Mouse (Mus musculus) midbrain, embryonic 10.5 days (tissue): ENCODE measurements around the gene Baat. TPM values are rescaled to one million over a fixed set of nuclear protein-coding genes. Genes with fewer than 3 reads are reported as not detected.
A peak's percentile ranks its signal among the peaks of the same experiment; 100 is the strongest.
"Not testable (repeated sequence)": the region's sequence is repeated elsewhere in the genome, so short reads cannot be mapped to it uniquely, and the experiment has no call there.

Experiments
- DNase-seq: peaks from one replicate; pipeline ENCODE4 v3.0.0-alpha.2; 2017; ENCODE audit warnings: low spot score
- H3K27ac ChIP-seq: fragments of 300-500 bp; sonication (generic); replicated peaks from 2 replicates; pipeline ENCODE4 v1.5.1; 2016; ENCODE audit warnings: mild to moderate bottlenecking
- H3K27me3 ChIP-seq: fragments of 300-500 bp; sonication (generic); 2 replicates; pipeline ENCODE4 v1.6.1; 2016; ENCODE audit warnings: low read depth, mild to moderate bottlenecking; ENCODE audit not compliant: poor library complexity, severe bottlenecking
- H3K36me3 ChIP-seq: fragments of 300-500 bp; sonication (generic); 2 replicates; pipeline ENCODE4 v1.6.1; 2016; ENCODE audit warnings: mild to moderate bottlenecking, moderate library complexity
- H3K4me1 ChIP-seq: fragments of 300-500 bp; sonication (generic); 2 replicates; pipeline ENCODE4 v1.6.1; 2016
- H3K4me3 ChIP-seq: fragments of 300-500 bp; sonication (generic); 2 replicates; pipeline ENCODE4 v1.5.1; 2016; ENCODE audit warnings: mild to moderate bottlenecking, moderate library complexity
- H3K9me3 ChIP-seq: fragments of 300-500 bp; sonication (generic); replicated peaks from 2 replicates; pipeline ENCODE4 v1.6.1; 2016; ENCODE audit warnings: mild to moderate bottlenecking
- WGBS: fragments of 180-500 bp; shearing (Covaris S2); methylation state at CpG from one replicate; pipeline ENCODE4 v1.1.7; 2016; 5-methylcytosine and 5-hydroxymethylcytosine counted together
- polyA plus RNA-seq: library from polyadenylated mRNA; unstranded; fragments of >200 nt; fragmentation: Nextera tagmentation; extraction: Ambion mirVana; gene quantifications from 2 replicates; pipeline ENCODE4 v1.2.1, GENCODE M21; 2016

Baat gene
- polyA plus RNA-seq, 1 experiment from 2014 or later, result 0.14 TPM

DNA sequence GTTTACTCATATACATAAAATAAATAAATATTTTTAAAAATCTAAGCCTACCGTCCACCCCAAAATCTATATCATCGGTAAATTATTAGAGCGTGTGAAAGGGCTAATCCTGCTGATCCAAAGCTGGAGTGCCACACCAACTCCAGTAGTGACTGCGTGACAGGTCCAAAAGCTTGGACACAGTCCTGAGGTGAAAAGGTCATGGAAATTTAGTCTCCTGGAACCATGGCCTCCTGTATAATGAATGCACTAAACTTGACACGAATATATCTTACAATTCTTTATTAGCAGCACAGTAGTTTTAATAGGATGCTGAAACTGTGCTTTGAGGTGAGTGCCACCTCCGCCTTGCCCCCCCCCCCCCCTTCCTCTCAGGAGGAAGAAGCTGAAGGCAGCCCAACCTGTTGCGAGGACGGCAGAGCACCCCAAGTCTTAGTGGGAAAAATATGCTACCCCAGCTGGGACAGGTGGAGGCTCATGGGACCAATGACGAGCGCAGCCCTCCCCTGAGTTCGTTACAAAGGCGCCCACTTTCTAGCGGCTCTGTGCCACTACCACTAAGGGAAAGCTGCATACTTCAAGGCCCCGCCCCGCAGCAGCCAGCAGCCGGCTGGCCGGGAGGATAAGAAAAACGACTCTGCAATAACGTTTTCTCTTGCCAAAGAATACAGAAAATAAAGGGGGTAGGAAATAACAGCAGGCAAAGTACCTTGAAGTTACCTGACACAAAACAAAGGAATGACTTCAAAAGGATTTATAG lies 28.1 kb downstream of the Baat start:
- Histone ChIP-seq H3K27me3 (no peaks in the 10 kb centered on the region), H3K27ac (0 out of 2 replicates have a peak overlapping the region, but pooled peaks have one; percentile 33), H3K9me3 (no peaks in the 10 kb centered on the region), H3K4me1 (peaks cover 24% of the 10 kb centered on the region), H3K36me3 (no peaks in the 10 kb centered on the region), H3K4me3 (peak overlapping the region; percentile 43)
- DNase-seq, result peak; percentile 20
- 23% methylated on average over 19 of the region's 19 CpGs for WGBS

DNA sequence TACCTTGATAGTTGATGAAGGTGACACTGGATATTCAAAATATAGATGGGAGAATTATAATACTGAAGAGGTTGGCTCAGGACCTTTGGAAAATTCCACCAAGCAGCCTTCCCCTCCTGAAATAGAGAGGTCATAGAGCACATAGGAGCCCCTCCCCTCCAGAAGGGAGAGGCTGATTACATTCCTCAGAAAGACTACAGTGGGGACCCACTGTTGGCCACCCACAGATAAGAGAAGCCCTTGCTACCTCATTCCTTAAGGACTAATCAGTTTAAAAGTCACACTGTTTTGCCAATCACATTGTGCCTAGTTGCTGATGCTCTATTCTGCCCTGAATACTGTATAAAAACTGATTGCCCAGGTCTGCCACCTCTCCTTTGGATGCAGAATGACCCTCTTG lies 31.8 kb downstream of the Baat start:
- Histone ChIP-seq H3K36me3 (no peaks in the 10 kb centered on the region), H3K27ac (no peak overlapping the region), H3K27me3 (no peaks in the 10 kb centered on the region), H3K9me3 (no peaks in the 10 kb centered on the region), H3K4me1 (peaks cover 15% of the 10 kb centered on the region), H3K4me3 (no peak overlapping the region)
- DNase-seq, result no peak

DNA sequence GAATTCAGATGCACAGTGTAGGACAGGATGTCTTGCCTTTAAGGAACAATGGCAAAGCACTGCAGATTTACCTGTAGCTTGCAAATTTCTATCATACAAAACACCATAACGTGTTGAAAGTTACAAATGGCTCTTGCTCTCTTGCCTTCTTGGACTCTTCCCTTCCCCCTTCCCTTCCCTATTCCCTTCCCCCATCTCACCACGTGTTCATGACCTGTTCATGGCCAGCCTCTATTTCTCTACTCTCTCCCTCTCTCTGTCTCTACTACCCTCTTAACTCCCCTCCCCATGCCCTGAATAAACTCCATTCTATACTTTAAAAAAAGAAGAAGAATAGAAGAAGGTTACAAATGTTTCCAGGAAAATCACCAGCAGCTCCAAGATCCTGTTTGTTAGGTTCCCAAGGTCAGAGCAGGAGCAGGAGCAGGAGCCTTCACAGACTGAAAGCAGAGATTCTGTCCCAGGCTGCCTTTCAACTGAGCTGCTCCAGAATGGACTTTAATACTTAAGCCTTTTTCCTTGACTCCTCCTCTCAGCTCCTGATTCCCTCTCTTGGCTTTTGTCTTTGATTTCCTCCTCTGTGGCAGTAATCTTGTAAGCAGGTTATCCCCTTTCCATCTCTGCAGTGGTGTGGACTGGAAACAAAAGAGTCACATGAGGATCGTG lies 32.8 kb downstream of the Baat start, which contains the start of gene Acnat1:
Acnat1 (minus strand) TSS at position 478 of the 666 bp plus-strand sequence.
- H3K4me3 ChIP-seq, result no peak within 1 kb of the TSS
- peaks cover 9% of the 10 kb centered on the region for H3K4me1 ChIP-seq
- H3K27me3 ChIP-seq, result no peaks in the 10 kb centered on the region
- DNase-seq, result no peak
- H3K36me3 ChIP-seq, result no peaks in the 10 kb centered on the region
- no peaks in the 10 kb centered on the region for H3K9me3 ChIP-seq
- no peak within 1 kb of the TSS for H3K27ac ChIP-seq
- 41% methylated on average over 3 of the region's 3 CpGs for WGBS

DNA sequence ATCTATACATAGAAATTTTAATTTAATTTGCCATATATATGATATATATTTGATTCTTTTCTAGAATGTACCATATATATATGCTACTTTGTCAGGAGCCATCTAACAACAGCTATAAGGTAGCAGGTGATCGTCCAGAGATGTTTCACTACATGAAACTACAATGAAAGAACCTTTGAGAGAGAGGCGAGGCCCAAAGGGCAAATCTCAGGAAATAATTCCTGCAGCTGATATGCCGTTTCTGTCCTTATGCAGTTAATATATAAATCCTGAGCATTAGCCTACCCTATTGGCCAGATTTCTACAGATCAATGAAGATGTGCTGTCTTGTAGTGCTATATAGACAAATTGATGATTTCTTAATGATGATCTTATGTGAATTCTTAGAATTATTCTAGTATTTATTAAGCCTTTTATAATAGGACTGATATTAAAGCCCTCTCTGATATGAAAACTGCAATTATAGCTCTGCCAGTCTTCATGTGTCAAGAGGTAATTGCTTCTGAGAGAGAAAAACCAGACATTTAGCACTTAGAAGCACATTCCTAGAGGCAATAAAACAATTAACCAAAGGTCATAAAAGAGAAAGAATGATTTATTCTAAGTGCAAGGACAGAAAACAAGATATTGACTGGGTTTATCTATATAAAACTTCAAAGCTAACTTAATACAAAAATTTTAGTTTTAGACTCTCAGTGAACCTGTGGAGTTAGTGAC lies 36.8 kb downstream of the Baat start:
- Histone ChIP-seq H3K4me1 (0 out of 2 replicates have a peak, but pooled peaks cover 3% of the 10 kb centered on the region), H3K36me3 (no peaks in the 10 kb centered on the region), H3K4me3 (no peak overlapping the region), H3K27ac (no peak overlapping the region), H3K27me3 (no peaks in the 10 kb centered on the region), H3K9me3 (peaks cover 5% of the 10 kb centered on the region; the same call in 1 of the 2 replicates)
- WGBS, result 89% methylated on average over 3 of the region's 3 CpGs
- no peak for DNase-seq

DNA sequence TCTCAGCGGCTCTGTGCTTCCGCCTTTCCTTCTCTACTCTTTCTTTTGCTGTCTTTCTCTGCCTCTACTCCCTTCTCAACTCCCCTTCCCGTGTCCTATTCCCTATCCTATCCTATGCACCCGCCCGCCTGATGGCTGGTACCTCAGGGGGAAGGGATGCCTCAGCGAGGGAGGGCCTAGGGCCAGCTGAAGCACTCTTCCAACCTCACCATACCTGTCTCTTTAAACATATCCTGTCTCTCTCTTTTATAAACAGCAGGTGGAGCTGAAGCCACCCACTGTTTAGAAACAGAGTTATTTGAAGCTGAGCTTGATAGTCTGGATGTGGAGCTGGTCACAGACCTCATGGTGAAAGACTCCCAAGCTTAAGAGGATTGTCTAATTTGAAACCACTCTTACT lies 39.0 kb downstream of the Baat start:
- H3K4me3 ChIP-seq, result no peak overlapping the region
- H3K4me1 ChIP-seq, result no peaks in the 10 kb centered on the region
- 90% methylated on average over 6 of the region's 6 CpGs for WGBS
- no peaks in the 10 kb centered on the region for H3K27me3 ChIP-seq
- no peak overlapping the region for H3K27ac ChIP-seq
- H3K9me3 ChIP-seq, result peaks cover 5% of the 10 kb centered on the region; the same call in 1 of the 2 replicates
- H3K36me3 ChIP-seq, result no peaks in the 10 kb centered on the region
- DNase-seq, result no peak

DNA sequence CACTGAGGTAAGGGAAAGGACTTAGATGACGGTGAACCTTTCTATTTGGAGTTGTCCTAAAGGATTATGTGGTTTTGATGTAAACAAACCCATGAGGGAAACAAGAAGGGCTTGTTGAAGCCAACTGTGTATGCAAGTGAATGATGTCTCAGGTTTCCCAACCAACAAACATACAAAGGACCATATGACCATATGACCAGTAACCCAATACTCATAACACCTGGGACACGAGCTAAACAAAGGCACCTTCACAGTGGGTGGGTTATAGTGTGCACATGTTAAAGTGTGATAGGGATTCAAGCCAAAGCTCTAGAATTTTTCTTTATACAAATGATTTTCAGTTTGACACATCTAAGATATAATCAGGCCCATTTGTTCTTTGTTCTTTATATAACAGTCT lies 50.2 kb downstream of the Baat start:
- Histone ChIP-seq H3K9me3 (no peaks in the 10 kb centered on the region), H3K27ac (no peak overlapping the region), H3K4me1 (no peaks in the 10 kb centered on the region), H3K4me3 (no peak overlapping the region), H3K27me3 (no peaks in the 10 kb centered on the region), H3K36me3 (no peaks in the 10 kb centered on the region)
- 74% methylated on average over 2 of the region's 2 CpGs for WGBS
- no peak for DNase-seq

DNA sequence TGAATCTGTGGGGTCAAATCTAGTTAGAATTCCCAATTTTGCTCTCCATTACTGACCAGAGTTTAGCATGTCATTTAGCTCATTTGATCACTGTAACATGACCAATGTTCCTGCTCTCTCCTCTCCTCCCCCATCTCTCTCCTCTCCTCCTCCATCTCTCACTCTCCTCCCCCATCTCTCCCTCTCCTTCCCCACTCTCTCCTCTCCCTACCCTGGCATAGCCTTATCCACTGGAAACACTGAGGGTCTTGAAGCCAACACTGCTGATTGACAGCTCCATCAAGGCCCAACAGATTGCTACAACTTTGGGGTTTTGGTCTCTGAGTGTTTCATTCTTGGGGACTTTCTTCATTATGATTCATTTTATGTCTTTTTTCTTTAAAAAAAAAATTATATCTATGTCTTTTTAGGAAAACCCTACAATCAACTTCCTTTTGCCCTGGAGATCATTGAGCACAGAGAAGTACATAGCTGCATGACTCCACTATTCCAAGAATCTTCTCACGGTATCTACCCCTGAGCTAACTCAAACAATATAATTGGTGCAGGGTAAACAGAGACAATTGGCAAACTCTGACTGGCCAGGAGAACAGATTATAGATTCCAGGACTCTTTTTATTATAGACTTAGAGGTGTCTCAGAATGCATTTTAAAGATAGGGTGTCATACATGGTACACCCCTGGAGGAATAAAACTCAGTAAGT lies 54.4 kb downstream of the Baat start:
- Histone ChIP-seq H3K27ac (no peak overlapping the region), H3K9me3 (no peaks in the 10 kb centered on the region), H3K4me3 (no peak overlapping the region), H3K27me3 (no peaks in the 10 kb centered on the region), H3K4me1 (no peaks in the 10 kb centered on the region), H3K36me3 (no peaks in the 10 kb centered on the region)
- no peak for DNase-seq
- WGBS, result 75% methylated on average over 1 of the region's 1 CpGs

DNA sequence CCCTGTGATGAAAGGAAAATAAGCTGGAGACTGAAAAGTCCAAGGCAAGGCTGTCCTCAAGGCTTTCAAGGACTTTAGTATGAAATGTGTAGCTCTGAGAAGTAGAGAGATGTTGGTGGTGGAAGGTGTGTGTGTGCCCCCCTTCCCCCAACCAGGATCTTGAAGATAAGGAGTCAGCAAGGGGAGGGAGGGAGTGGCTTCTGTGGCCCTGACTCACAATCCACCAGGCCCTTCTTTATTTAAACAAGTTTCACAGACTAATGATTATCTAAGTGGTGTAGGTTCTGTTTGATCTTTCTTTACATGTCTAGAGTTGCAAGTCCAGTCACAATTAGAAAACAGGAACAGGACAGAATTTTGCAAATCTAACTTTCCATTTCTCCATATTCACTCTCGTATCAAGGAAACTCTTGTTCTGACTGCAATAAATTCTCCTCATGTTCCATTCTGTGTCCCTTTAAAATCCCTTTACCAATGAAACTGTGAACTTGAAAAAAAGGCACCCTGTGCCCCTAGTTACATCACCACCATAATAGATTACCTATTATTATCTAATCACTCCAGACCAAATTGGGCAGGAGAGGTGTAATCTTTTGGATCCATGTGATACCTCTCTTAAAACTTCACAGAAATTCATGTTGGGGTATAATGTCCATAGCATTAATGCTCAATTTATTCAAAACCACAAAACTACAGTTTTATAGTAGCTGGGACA lies 55.1 kb downstream of the Baat start:
- H3K4me3 ChIP-seq, H3K9me3 ChIP-seq, H3K27me3 ChIP-seq, DNase-seq, H3K27ac ChIP-seq, H3K4me1 ChIP-seq, H3K36me3 ChIP-seq: not testable (repeated sequence)
- WGBS, result 100% methylated on average over 1 of the region's 1 CpGs

Other genes starting within 250 kb of the Baat start
- gene Acnat2, start 98.4 kb downstream of the Baat start, polyA plus RNA-seq, result not detected in 2 replicates
- not detected in 2 replicates for gene Acnat1, start 32.6 kb downstream of the Baat start, polyA plus RNA-seq
- gene Mrpl50, start 14.5 kb upstream of the Baat start, polyA plus RNA-seq, result 85.6 and 86.3 TPM in 2 replicates
- gene Zfp189, start 14.6 kb upstream of the Baat start, polyA plus RNA-seq, result 11.6 and 12.3 TPM in 2 replicates
- gene Aldob, start 43.0 kb upstream of the Baat start, polyA plus RNA-seq, result not detected in 2 replicates
- gene Tmem246, start 91.3 kb upstream of the Baat start, polyA plus RNA-seq, result 16.0 and 17.8 TPM in 2 replicates
- 49.7 and 53.9 TPM in 2 replicates for gene Rnf20, start 125.4 kb upstream of the Baat start, polyA plus RNA-seq
- not detected in 2 replicates for gene Ppp3r2, start 175.5 kb upstream of the Baat start, polyA plus RNA-seq